Mouse (Mus musculus): ENCODE measurements at regions not wholly inside any gene's neighbourhood (a gene's known extent, or its start where the extent isn't known, plus 50 kb on each side); places are given as distances from the start of the nearest gene placed in this dataset.

- DNase-seq (ENCODE audit: low spot score in 2 of 2), result peak in 1 of 2 experiments; percentile 18
These were observed 568.1 kb downstream of the 1190002N15Rik start for GRCm38 (mm10) chr9:93969691-93970284.

GRCm38 (mm10) chr9:93969118-93969517 is 568.8 kb downstream of the 1190002N15Rik start:
- no peak for DNase-seq (ENCODE audit: low spot score in 2 of 2)

DNA sequence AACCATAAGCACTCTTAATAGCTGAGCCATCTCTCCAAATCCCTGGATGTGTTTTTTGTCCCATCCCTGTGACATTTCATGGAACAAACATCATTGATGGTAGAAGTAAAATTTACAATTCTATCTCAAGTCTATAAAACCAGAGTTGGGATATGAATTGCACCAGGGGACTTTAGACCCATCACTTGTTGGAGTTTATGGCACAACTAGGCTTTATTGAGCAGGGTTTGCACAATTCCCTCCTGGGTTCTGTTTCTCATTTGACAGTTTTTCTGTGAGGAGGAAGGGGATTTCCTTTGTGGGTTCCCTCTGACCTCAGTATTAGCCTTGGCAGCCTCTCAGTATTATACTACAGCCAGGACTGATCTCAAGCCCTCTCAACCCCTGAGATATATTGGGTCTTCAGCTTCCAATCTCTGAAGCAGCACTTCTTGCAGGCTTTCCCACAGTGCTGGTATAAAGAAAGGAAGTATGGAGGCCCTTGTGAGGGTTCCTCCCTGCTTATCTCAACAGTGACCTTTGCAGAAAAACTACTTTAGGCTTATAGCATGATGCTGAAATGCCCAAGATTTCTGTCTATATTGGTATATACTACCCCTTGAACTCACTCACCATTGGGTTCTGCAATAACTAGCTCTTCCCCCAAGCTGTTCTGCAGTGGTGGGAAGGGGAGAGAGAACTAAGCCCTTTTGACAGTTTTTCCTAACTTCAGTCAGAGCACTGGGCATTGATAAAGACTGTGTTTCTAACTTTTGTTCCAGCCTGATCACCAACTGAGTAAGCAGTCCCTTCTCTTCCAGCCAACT is 582.4 kb downstream of the 1190002N15Rik start:
- no peak for DNase-seq (ENCODE audit: low spot score in 2 of 2)

- no peak for DNase-seq (ENCODE audit: low spot score in 2 of 2)
These were observed 589.2 kb downstream of the 1190002N15Rik start for GRCm38 (mm10) chr9:93948671-93949070.

DNA sequence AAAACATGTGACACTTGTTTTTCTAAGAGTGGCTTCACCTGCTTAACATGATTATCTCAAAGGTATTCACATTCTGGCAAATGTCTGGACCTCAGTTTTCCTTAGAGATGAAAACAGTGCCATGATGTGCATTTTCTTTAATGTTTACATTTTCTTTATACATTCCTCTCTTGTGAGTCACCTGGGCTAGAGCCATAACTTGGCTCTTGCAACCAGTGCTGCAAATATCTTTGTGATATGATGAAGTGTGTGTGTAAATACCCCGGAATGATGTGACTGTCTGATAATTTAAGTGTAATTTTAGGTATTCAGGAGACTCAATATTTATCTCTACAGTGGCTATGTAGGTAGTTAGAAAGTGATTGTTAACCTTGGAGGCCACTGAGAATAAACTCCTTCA is 590.8 kb downstream of the 1190002N15Rik start:
- no peak for DNase-seq (ENCODE audit: low spot score in 2 of 2)

GRCm38 (mm10) chr9:93940193-93940592 is 597.7 kb downstream of the 1190002N15Rik start:
- DNase-seq (ENCODE audit: low spot score in 2 of 2), result no peak

GRCm38 (mm10) chr9:93930684-93931083 is 607.2 kb downstream of the 1190002N15Rik start:
- no peak for DNase-seq (ENCODE audit: low spot score in 2 of 2)

- no peak for DNase-seq (ENCODE audit: low spot score in 2 of 2)
These were observed 648.6 kb downstream of the 1190002N15Rik start for GRCm38 (mm10) chr9:93889256-93889655.

DNA sequence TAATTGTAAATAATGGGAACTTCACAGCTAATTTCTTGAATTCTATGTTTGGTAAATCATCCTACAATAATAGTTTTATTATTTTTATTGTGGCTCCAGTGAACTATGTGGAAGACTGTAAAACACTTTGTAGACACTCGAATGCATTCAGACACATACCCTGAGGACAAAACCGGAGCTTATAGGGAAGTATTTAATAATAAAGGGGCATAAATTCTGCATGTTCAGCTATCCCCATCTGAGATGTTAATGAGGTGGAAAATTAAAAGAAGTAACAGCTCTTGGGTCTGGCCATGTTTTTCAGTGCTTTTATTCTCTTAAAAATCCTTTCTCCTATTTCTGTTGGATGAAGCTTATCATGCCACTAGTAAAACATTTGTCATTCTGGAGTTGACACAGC is 657.8 kb downstream of the 1190002N15Rik start:
- no peak for DNase-seq (ENCODE audit: low spot score in 2 of 2)

GRCm38 (mm10) chr9:93879572-93879971 is 658.3 kb downstream of the 1190002N15Rik start:
- no peak for DNase-seq (ENCODE audit: low spot score in 2 of 2)

DNA sequence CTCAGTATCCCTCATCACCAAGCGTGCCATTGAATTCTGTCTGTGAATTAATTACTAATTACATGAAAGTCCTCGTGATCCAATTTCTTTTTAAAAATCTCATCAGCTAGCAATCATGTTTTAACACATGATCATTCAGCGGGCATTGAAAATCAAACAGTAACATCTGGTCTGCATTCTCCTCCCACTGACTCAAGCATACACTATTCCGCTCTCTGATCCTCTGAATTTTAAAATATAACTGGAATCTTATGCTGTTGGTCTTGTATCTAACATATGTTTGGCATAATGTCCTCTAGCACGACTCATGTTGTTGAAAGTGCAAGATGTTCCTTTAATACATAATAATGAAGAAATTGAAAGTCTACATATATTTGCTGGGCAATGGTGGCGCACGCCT is 667.1 kb downstream of the 1190002N15Rik start:
- DNase-seq (ENCODE audit: low spot score in 2 of 2), result no peak

GRCm38 (mm10) chr9:93857937-93858336 is 679.9 kb downstream of the 1190002N15Rik start:
- DNase-seq (ENCODE audit: low spot score in 2 of 2), result no peak

- DNase-seq (ENCODE audit: low spot score in 2 of 2), result no peak
These were observed 691.5 kb downstream of the 1190002N15Rik start for GRCm38 (mm10) chr9:93846411-93846810.

GRCm38 (mm10) chr9:93843869-93844268 is 694.0 kb downstream of the 1190002N15Rik start:
- peak in 1 of 2 experiments; percentile 19 for DNase-seq (ENCODE audit: low spot score in 2 of 2)
